Mouse (Mus musculus): ENCODE data around the gene Cd300ld3. TPM values are rescaled to one million over a fixed set of nuclear protein-coding genes. Genes with fewer than 3 reads are reported as not detected.

The Cd300ld3 gene
- 10 to 100 TPM in 3 of 4 experiments, 1 to 10 TPM in 1; 9.5 to 18.1 (median 12.1) TPM for total RNA-seq (2022)

DNA sequence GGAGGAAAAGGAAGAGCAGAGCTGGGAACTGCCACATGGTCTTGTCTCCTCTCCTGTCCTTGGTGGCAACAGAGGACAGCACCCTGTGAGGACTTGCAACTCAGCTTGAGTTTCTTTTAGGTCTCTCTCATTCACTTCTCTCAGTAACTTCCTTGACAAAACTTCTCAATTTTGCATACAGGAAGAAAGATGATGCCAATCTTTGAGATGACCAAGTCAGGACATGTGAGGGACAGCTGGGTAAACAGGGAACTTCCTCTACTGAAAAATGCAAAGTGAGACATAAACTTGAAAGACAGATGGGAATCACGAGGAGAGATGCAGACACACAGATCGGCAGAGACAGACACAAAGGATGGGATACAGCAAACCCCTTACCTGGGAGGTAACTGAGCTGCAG is at the start of gene Cd300ld3:
Cd300ld3 (minus strand) TSS at position 151 of the 400 bp plus-strand sequence.
- no peak for DNase-seq

GRCm38 (mm10) chr11:115092140-115092539 is 43.9 kb upstream of the Cd300ld3 start:
- no peak for DNase-seq

GRCm38 (mm10) chr11:115091362-115091901 is 43.2 kb upstream of the Cd300ld3 start, which contains the start of gene Rab37:
Rab37 (plus strand) TSS chr11:115091431.
- no peak for DNase-seq

- DNase-seq: no peak
Measured at GRCm38 (mm10) chr11:115089853-115090252, 41.6 kb upstream of the Cd300ld3 start.

- no peak for DNase-seq
Measured at GRCm38 (mm10) chr11:115086213-115086612, 38.0 kb upstream of the Cd300ld3 start.

DNA sequence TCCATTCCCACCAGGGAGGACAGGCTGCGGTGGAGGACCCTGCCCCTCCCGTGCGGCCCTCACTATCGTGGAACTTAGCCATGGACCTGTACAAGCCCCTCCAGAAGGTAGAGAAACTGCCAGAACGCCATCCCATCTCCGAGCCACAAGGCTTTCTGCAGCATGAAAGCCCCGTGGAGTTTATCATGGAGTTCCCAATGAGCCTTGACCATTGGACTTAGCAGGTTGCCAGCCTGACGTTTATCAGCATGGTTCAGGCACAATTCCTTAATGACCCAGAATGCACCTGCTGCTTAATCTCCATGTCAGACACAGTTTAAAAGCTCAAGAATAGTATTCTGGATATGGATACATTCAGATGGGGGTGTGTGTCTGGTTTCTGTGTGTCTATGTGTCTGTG is 36.9 kb upstream of the Cd300ld3 start:
- DNase-seq: no peak

GRCm38 (mm10) chr11:115084595-115084994 is 36.4 kb upstream of the Cd300ld3 start:
- no peak for DNase-seq

GRCm38 (mm10) chr11:115083376-115084139 is 35.3 kb upstream of the Cd300ld3 start:
- peak; percentile 28 for DNase-seq

GRCm38 (mm10) chr11:115082196-115082595 is 34.0 kb upstream of the Cd300ld3 start:
- no peak for DNase-seq

DNA sequence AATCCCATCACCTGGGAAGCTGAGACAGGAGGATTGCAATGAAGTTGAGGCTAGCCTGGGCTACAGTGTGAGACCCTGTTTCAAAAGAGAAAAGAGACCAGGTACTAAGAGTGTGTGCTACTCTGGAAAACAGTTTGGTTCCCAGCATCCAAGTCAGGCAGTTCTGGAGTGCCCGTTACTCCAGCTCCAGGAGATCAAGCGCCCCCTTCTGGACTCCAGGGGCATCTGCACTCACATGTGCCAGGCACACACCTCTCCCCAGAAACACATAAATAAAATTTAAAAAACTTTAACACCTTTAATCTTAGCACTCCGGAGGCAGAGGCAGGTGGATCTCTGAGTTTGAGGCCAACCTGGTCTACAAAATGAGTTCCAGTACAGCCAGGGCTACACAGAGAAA is 33.2 kb upstream of the Cd300ld3 start:
- DNase-seq: no peak

DNA sequence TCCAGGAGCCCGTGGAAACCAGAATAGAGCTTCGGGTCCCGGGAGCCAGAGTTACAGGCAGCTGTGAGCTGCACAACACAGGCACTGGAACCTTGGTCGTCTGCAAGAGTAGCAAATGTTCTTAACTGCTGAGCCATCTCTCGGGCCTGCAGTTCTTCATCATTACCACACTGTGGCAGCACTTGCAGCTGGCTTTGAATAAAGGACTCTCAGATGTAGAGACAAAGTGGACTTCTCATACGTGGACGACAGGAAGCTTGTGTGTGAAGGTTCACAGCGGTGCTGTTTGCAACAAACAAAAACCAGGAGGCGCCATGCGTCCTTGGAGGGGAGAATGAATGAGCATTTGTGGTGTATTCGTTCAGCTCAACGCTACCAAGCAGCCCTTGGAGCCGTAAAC is 32.7 kb upstream of the Cd300ld3 start:
- peak; percentile 21 for DNase-seq

DNA sequence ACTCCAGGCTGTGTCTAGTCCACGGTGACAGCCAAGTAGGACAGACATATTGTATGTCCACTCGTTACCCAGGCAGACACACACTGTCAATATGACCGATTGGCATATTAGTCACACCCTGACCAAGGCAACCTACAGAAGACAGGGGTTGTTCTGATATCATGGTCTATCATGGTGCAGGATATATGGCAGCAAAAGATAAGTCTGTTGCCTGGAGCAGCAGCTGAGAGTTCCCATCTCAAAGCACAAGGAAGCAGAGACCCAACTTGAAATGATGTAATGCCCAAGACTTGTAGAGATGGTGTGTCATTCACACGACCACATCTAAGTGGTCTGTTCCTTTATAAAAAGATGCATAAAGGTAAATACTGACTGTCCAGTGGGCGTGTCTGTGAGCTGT is 30.5 kb upstream of the Cd300ld3 start:
- DNase-seq: no peak

- no peak for DNase-seq
Measured at GRCm38 (mm10) chr11:115077436-115077835, 29.2 kb upstream of the Cd300ld3 start.

- DNase-seq: no peak
Measured at GRCm38 (mm10) chr11:115075859-115076258, 27.6 kb upstream of the Cd300ld3 start.

DNA sequence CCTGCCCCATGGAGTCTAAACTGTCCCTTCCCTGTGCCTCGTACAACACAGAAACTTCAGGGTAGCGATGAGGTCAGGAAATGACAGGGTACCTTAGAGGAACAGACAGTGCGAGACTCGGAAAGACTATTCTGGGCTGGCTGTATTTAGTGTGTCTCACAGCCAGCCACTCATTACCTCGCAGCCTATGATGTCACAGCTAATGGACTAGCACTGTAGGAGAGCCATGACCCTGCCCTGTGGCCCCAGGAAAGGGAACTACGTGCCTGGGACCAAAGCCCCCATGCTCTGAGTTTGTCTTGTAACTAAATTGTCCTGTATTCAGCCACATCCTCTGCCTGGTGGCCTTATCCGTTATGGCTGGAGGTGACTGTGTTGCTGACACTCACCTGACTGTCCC is 27.2 kb upstream of the Cd300ld3 start:
- DNase-seq: no peak

GRCm38 (mm10) chr11:115073002-115073401 is 24.8 kb upstream of the Cd300ld3 start:
- DNase-seq: no peak

GRCm38 (mm10) chr11:115071631-115072294 is 23.6 kb upstream of the Cd300ld3 start:
- peak; percentile 48 for DNase-seq

GRCm38 (mm10) chr11:115071015-115071551 is 22.9 kb upstream of the Cd300ld3 start:
- no peak for DNase-seq

- DNase-seq: no peak
Measured at GRCm38 (mm10) chr11:115066768-115067167, 18.6 kb upstream of the Cd300ld3 start.

DNA sequence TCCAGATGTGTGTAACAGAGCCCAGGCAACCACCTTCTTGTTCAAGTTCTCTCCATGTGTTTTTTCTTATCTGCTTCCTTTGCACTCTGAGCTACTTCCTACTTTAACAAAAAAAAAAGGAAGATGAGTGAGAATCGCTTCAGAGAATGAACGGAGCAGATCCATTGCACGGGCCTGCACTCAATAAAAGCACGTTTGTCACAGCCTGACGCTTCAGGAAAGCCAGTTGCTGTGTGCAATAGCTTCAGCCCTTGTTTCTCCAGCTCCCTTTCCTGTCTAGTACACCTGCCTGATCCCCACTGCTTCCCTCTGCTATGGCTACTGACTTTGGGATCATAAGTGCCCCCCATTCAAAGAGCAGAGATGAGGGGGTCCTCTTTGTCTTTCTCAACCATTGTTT is 13.9 kb upstream of the Cd300ld3 start, which contains the start of gene Cd300e:
Cd300e (minus strand) TSS at position 101 of the 400 bp plus-strand sequence.
- no peak for DNase-seq

DNA sequence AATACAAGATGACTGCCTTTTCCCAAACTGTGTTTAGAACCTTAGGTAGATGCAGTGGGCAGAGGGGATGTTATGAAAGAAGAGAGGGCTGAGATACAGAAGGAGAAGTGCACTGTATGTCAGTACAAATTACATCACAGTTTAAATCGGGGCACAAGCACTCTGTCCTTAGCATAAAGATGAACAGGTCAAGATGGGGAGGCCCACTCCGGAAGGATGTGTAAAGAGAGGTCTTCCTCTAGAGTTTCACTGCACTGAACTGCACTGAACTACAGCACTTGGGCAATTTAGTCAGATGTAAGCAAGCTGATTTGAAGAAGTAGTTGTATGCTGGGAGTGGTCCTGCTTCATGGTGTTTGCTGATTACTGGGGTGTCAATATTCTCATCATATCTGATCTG is 11.6 kb upstream of the Cd300ld3 start:
- DNase-seq: no peak

- no peak for DNase-seq
Measured at GRCm38 (mm10) chr11:115058701-115059100, 10.5 kb upstream of the Cd300ld3 start.

DNA sequence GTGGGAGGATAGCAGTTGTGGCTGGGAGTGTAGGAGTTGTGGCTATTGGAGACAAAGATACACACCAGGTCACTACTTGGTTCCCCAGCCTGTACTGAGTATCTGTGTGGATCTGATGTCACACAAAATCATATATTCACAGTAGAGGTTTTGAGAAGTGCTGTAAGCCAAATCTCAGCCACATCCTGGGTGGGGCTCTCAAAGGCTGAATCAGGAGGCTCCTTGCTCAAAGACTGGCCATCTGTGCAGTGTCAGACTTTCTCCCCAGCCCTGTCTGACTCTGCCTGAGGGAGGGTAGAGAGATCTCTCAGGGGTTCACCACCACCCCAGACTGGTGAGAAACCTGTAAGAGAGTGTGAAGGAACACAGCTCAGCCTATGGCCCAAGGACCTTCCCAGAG is 6.3 kb upstream of the Cd300ld3 start:
- DNase-seq: no peak
